Mouse (Mus musculus) ES-CJ7 (cell line): Measurements from ENCODE around the gene Eif3b.

ENCODE experiments used
- DNase-seq: peaks from one replicate; pipeline ENCODE4 v3.0.0; 2011; ENCODE audit warnings: low read depth, low spot score

The Eif3b gene

DNA sequence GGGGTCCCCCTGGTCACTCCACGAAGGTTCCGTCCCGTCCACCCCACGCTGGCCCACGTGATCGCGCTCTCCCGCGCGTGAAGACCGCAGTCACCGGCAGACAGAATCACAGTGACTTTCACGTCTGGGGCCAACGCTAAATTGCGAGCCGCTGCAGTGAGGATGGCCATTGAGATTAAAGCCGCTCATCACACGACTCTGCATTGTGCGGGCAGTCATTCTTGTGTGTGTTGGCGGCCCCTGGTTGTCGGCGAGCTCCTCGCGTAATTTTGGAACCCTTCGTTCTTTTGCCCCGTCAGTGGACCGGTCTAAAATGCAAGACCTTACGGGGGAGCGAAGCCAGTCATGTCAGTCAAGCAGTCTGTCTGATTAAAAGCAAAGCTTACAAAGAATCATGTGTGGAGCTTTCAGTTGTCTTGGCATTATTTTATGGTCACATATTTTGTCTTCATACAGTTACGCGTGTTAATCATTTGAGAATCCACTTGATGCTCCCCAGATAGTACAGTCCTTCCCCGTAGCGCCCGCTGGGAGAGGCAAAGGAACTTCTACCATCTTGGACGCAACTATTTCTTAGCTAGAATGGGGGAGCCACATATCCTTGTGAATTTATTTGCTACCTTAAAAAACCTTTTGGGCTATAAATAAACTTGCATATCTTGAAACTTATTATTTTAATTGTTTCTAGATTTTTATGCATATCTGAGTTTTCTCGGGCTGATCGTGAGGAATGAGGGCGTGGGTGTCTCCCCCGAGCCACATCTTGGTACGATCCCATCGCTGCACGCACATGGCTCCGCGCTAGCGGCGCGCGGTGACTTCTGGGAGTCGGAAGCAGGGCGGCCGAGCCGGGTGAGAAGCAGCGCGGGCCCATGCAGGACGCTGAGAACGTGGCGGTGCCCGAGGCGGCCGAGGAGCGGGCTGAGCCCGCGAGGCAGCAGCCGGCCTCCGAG, at the start of gene Eif3b:
Gene Eif3b (plus strand): TSS at position 840 of the 953 bp plus-strand sequence.
- DNase-seq: peak; percentile 92

DNA sequence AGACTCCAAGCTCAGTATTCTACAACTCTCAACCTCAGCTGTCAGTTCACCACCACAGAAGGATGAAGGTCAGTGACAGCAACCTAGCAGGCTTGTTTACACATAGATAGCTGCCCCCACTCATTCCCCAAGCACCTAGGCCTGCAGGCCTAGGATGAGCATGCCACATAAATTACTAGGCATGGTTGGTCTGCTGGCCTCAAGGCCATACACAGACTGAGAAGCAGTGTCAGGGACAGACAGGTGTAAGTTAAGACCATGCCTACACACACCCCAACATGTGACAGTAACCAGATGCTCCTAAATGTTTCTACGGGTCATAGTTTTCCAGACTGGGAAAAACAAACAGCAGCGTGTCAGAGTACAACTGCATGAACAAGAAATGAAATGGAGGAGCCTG, 49.7 kb upstream of the Eif3b start:
- DNase-seq: no peak

DNA sequence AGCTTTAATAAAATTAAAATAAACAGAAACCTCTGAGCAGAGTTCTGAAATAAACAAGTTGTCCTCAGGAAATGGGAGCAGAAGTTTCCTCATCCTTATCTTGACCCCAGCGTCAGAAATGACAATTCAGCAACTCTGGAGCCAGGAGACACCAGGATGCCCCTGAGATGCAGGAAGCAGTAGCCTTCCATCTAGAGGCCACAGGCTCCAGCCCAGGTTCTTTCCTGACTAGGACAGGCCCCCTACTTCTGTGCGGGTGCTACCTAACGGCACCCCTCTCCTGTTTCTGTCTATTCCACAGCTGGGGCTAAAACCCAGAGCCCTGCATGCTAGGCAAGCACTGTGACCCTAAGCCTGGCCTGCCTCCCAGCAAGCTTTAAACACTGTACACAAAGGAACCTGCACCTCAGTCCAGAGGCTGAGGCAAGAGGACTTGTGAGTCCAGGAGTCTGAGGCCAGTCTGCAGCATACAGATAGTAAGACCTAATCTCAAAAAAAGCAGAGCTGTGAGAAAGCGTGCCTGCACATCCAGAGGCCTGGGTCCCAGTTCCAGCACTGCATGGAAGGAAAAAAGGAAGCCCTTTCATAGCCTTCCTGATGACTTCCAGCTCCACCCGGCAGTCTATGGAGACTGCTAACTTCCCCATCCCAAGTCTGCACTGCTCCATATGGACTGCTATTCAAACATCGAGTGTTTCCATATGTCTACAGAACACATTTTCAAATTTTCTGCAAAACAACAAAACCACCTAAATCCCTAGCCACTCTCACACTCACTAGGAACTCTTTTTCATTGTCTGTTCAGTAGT, 48.5 kb upstream of the Eif3b start:
- no peak for DNase-seq

DNA sequence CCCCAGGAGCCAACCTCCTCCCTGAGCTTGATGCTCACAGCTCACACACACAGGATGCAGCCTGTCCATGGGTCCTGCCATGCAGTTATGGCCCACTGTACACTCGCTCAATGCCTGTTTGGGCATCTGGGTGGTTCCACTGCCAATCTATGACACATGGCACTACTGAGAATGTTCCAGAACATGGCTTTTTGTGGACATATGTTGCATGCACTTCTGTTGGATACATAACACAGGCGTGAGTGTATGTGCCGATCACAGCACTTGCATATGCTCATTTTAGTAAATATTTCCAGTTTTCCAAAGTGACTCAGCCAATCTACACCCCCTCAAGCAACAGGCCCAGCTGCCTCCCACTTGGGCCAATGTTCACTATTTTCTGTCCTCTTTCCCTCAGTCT, 47.5 kb upstream of the Eif3b start:
- DNase-seq: no peak

DNA sequence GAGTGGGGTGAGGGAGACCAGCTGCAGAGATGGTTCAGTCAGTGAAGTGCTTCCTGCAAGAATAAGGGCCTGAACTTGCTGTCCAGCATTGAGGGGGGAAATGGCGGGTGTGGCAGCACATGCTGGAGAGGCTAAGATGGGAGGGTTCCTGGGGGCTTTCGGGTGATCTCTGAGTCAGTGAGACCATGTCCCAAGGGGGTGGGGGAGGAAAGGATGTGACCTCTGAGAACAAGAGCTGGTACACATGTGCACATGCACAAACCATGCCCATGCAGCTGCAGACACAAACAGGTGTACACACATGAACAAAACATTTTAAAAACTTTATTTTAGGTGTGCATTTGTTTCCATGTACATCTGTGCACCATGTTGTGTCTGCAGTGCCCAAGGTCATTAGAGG, 45.4 kb upstream of the Eif3b start:
- no peak for DNase-seq

DNA sequence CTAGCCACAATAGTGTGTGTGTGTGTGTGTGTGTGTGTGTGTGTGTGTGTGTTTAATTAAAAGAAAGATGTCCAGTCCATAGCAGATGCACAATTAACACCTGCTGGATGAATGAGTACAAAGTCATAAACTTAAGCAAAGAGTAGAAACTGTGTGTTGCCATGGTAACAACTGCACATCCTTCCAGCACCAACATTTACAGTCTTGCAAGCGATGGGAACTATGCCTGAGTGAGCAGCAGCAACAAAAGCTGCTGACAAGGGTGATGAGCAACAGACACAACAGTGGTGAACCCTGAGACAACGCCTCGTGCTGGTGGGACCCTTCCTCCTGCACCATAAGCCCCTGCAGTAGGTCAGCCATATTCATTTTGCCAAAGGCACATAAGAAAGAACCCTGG, 44.9 kb upstream of the Eif3b start:
- no peak for DNase-seq

DNA sequence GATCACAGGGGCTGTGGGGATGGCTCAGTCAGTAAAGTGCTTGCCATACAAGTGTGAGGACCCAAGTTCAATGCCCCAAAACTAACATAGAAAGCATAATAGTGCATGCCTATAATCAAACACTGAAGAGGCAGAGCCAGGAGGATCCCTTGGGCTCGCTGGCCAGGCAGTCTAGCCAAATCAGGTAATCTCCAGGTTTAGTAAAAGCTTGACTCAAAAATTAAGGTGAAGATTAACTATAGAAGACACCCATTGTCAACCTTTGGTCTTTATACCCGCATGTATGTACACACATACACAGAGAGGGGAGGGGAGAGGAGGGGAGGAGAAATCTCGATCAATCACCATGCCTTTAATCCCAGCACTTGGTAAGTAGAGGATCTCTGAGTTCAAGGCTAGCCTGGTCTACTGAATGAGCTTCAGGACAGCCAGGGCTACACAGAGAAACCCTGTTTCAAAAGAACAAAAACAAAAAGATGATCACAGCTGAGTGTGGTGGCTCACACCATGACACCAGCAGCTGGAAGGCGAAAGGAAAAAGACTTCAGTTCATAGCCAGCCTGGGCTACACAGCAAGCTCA, 43.8 kb upstream of the Eif3b start:
- DNase-seq: no peak

DNA sequence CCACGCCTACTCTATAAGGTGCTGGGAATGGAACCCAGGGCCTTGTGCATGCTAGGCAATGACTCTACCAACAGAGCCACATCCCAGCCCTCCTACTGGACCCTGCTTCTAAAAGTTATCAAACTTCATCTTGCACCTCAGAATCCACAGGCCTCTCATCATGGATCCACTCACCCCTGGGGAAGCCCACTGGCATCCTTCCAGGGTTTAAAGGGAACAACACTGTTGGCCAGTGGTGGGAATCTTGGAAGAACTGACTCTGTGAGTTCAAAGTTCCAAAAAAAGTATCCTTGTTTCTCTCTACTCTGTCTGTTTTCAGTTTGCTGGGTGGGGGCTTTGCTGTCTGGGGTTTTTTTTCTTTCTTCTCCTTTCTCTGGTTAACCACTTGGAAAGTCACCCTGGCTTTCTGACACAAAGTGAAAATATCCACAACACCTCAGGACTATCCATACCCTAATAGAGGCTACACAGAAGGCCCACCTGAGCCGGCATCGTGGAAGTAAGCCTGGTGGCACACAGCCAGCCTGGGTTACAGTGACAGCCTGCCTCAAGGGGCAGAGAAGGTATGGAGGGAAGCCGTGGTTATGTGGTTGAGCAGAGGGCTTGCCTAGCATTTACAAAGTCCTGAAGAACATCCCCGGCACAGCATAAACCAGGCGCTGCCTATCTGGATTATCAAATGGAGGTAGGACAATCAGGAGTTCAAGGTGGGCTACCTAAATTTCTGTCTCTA, 40.8 kb upstream of the Eif3b start:
- DNase-seq: no peak

DNA sequence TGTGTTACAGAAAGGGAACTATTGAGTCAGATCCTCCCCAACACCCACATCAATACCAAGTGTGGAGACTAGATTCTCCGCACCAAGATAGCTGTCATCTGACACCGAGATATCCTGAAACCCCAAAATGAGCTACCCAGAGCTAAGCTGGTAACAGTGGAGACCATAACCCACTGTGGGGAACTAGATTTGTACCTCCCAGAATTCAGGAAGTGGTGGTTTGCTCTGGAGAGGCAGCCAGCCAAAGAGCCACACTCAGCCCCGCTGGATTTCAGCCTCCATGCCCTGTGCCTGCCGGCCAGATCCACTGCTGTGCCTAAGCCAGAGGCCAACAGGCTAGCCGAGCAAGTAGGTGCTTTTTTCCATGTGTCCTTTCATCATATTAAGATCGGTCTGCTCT, 39.8 kb upstream of the Eif3b start:
- DNase-seq: no peak

DNA sequence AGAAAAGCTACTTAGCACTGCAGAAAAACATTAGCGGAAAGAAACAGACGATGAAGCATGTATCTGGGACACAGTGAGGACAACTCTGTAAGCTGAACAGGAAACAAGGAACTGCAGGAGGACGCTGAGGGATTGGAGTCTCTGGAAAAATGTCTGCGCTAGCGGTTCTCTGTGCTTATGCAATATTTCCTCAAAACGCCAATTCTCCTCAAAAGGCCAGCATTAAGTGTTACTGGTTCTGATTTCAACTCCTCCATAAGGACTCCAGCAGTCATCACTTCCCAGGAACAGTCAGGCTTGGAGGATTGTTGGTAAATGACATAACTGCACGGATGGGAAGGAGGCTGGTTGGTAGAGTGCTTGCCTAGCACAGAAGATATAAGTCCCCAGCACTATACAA, 38.0 kb upstream of the Eif3b start:
- DNase-seq: no peak

DNA sequence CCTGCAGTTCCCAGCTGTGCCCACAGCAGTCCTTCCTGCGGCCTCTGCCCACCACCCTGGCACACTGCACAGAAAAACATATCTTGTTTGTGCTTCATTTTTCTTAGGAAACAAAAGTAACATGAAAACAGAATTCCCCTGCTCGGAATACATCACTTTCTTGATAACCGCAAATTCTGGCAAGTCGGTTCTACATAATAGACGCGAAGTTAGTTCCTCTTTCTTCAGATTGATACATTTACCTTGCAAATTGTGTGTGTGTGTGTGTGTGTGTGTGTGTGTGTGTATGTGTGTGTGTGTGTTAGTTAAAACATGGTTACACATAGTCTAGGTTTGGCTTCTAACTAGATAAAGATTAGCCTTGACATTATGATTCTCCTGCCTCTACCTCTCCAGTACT, 36.4 kb upstream of the Eif3b start:
- no peak for DNase-seq

DNA sequence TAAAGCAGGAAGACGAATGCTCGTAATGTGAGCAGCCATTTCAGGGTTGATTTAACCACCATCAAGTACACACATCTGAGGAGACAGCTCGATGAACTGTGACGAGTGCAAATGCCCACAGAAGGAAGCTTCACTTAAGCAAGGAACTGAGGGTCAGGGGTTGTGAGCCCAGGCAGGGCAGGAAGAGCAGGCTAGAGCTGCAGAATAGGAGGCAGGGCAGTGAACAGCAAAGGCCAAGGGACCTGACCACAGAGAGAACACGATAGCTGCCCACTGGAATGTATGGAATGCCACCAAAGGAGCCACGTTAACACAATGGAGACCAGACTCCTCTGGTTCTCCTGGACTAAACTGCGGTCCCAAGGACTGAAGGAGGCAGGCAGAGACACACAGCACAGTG, 35.6 kb upstream of the Eif3b start:
- DNase-seq: no peak

DNA sequence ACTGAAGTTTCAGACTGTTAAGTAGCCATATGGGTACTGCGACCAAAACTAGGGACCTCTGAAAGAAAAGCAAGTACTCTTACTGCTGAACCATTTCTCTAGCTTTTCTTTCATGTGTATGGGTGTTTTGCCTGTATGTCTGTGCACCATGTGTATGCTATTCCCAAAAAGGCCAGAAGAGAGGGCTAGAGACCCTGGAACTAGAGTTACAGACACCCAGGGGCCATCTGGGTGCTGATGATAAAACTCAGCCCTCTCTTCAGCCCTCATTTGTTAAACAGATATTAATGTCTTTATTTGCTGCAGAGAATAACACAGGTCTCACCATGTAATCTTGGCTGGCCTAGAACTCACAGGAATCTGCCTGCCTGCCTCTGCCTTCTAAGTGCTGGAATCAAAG, 34.7 kb upstream of the Eif3b start:
- no peak for DNase-seq

DNA sequence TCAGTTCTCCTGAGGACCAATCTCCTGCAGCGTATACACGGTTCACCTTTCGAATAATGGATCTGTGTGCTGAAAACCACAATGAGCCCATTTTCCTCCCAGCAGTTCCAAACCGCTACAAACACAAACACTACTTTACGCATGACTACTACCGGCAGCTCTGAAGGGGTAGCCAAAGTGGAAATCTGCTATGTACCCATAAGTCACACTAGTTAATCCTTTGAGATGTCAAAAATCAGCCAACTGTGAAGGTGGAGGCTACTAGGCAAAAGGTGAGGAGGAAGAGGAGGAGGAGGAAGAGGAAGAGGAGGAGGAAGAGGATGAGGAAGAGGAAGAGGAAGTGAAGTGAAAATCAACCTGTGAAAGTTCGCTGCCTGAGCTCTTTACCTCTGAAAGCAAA, 31.9 kb upstream of the Eif3b start:
- DNase-seq: no peak

DNA sequence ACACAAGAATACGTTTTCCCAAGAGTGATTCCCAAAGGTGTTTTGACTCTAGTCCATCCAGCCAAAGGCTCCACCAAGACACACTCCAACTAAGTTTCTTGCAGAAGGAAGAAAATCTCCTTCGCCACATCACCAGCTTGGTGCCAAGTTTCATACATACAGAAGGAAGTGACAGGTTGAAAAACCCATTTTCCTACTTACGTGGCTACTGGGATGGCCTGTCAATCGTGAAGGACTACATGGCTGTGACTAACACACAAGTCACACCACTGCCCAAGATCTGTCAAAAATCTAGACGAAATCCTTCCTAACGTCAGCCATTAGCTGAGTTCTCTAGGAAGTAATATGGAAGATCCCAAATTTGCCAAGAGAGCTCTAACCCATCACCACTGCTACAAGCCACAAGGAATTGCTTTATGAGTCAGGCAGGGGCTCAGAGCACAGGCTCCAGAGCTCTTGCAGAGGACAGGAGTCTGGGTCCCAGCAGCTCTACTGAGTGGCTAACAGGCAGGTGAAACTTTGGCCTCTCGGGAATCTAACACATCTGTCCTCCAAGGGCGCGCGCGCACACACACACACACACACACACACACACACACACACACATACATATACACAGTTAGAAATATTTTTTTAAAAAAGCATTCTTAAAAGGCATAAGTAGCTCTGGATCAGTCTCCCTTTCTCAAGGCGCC, 31.2 kb upstream of the Eif3b start:
- no peak for DNase-seq

DNA sequence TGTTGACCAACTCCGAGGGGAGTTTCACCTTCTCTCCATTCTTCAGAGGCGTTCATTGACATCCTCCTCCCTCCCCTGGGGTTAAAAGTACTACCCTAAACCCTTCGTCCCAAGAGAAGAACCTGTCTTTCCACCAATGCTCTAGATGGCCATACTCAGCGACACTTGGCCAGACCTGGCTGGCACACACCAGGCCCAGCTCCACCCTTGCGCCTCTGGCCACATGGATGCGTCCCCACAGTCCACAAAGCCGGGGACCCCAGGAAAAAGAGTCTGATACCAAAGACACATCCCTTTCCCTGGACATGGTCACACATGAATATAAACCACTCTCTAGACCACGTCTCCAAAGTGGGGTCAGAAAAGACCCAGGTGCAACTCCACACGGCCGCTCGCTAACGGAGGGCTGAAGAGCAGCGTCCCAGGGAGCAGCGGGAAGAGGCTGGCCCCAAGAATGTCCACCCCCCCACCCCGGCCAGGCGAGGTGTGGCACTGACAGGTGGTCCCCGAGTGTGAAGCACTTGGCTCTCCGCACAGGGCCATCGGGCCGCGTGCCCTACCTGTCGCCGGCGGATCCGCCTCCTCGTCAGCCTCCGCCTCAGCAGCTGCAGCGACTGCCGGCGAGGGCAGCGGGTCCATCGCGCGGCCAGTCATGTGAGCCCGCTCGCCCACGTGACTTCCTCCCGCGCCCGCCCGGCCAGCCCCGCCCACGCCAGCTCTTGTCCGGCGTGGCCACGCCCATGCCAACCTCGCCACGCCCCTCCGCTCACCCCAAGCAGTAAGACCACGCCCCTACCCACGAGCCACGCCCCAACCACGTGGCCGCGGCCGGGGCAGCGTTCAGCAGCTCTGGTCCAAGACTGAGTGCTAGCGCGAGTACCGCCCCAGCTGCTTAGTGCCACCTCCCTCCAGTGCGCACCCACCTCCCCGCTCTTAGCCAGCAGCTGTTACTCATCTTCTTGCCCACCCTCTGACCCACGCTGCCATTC, 30.2 kb upstream of the Eif3b start, which contains the start of gene Snx8:
Gene Snx8 (minus strand): TSS at position 675 of the 989 bp plus-strand sequence.
- peak; percentile 96 for DNase-seq

DNA sequence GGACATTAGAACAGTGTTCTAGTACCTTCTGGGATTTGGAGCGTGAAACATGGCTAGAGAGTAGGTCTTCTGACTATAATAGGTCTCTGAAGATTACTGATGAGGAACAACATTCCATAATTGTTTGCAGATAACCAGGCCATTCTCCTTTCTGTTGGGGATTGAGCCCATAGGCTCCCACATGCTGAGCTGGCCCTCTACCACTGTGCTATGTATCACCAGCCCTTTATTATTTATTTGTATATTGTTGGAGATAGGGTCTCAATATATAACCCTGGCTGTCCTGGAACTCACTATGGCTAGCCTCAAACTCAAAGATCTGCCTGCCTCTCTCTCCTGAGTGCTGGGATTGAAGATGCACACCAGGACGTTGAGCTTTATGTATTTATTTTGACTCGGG, 29.5 kb upstream of the Eif3b start:
- DNase-seq: no peak

DNA sequence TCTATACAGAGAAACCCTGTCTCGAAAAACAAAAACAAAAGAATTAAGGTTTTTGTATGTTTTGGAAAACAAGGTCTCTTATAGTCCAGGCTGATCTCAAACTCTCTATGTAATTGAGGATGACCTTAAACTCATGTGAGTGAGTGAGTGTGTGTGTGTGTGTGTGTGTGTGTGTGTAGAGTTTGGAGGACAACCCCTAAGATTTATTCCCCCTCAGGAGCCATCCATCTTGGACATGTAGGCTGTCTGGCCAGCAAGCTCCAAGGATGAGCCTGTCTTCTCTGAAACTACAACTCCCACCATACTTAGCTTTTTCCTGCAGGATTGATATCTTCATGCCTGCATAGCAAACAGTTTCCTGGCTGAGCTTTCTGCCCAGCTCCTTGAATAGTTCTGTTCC, 27.7 kb upstream of the Eif3b start:
- DNase-seq: no peak

DNA sequence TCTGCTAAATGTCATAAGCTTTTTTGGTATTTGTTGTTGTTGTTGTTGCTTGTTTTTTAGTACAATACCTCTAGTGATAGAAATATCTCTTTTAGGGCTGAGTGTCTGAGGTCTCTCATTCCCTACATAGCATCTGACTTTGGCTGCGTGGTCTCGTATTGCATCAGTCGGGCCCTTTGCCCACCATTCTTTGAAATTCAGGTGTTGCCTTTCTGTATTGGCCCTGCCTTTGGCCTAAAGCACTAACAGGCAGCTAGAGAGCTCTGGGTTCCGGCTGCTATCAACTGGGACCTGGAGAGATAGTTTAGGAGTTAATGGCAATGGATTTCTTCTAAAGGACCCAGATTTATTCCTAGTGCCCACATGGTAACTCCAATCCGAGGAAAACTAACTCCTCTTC, 27.1 kb upstream of the Eif3b start:
- DNase-seq: no peak

DNA sequence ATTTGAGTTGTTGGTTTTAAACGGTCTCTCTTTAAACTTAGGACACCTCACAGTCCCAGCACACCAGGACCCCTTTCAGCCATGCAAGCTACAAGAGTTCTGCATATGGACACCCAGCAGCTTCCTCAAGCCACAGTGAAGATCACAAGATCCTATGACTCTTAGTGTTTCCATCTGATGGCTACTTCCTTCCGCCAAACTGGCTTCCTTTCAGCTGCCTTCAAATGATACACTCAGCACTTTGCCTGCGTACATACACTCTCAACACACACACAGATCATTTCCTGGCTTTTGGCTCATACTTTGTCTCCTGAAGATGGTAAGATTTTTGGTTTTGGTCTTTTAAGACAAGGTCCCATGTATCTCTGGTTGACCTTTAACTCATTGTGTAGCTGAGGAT, 26.4 kb upstream of the Eif3b start:
- no peak for DNase-seq
